Mouse (Mus musculus): Measurements from ENCODE around the gene Sry.

The Sry gene

GRCm38 (mm10) chrY:2663558-2663957, at the start of gene Sry:
Gene Sry, minus strand, starts transcription at chrY:2663658.
- no peak for DNase-seq (ENCODE audit: low spot score in 2 of 2)

All from spleen, postnatal 4 days (tissue).